In genomic region chr13:64402006-64402405, GRCm38 (mm10) we compare ENCODE assay signal across 9 mouse cellular contexts. TPM values are rescaled to one million over a fixed set of nuclear protein-coding genes. Genes with fewer than 3 reads are reported as not detected.
DNase-seq lines count a peak whose midpoint lies in the region; ATAC-seq and TF ChIP-seq lines count a peak whose summit lies in the region.
"Had no signal": no experiment of that assay in that cellular context is flagged by ENCODE, and none has a peak within 500 bp of the region (broad histone marks: within the 10 kb centered on the region; RNA-seq: fewer than 3 reads in every experiment).

No protein-coding gene starts in this region.

- no peak overlapping the region for H3K9ac ChIP-seq in heart, adult 2 months (ENCODE audit: low read depth, low read length)
- H3K9ac ChIP-seq in heart, embryonic 14.5 days (ENCODE audit: low read length): no peak overlapping the region
- no peak overlapping the region for H3K9ac ChIP-seq in lung, postnatal 0 days (replicated peaks; ENCODE audit: low read depth)
- H3K9ac ChIP-seq in forebrain, embryonic 11.5 days (ENCODE audit: low read length): no peak overlapping the region

- no peak for TF ChIP-seq POLR2A in heart, adult 2 months (IDR thresholded peaks at IDR 0.05; ENCODE audit: insufficient read depth, low read depth, low read length)

- H3K9me3 ChIP-seq in heart, embryonic 10.5 days: no peaks in the 10 kb centered on the region
- no peaks in the 10 kb centered on the region for H3K9me3 ChIP-seq in heart, embryonic 14.5 days (ENCODE audit: control insufficient read depth, low read length)
- no peaks in the 10 kb centered on the region for H3K9me3 ChIP-seq in lung, postnatal 0 days (ENCODE audit: low read length)
- H3K9me3 ChIP-seq in forebrain, embryonic 11.5 days (ENCODE audit: control insufficient read depth, low read length): no peaks in the 10 kb centered on the region

- H3K4me2 ChIP-seq in heart, embryonic 14.5 days (ENCODE audit: low read length): no peak overlapping the region
- H3K4me2 ChIP-seq in lung, postnatal 0 days (replicated peaks; ENCODE audit: low read depth, low read length): no peak overlapping the region
- no peak overlapping the region for H3K4me2 ChIP-seq in forebrain, embryonic 11.5 days (ENCODE audit: low read depth, low read length, severe bottlenecking)

- no peak overlapping the region for H3K4me3 ChIP-seq in heart, adult 2 months
- H3K4me3 ChIP-seq in heart, embryonic 10.5 days: no peak overlapping the region
- H3K4me3 ChIP-seq in heart, embryonic 14.5 days (ENCODE audit: control insufficient read depth in 1 of 2, insufficient read depth in 1 of 2, low read depth in 1 of 2, low read length in 2 of 2): no peak overlapping the region
- H3K4me3 ChIP-seq in lung, postnatal 0 days (ENCODE audit: low read depth, low read length): no peak overlapping the region
- no peak overlapping the region for H3K4me3 ChIP-seq in forebrain, embryonic 11.5 days (ENCODE audit: low read depth, low read length)

- no peaks in the 10 kb centered on the region for H3K79me2 ChIP-seq in heart, adult 2 months (replicated peaks; ENCODE audit: control insufficient read depth, insufficient read depth, low read length)

- WGBS in heart, adult 2 months: 36% methylated on average over 3 of the region's 3 CpGs
- WGBS in heart, embryonic 10.5 days: 64% methylated on average over 3 of the region's 3 CpGs
- WGBS in heart, embryonic 14.5 days: 50% methylated on average over 3 of the region's 3 CpGs
- 59% methylated on average over 3 of the region's 3 CpGs for WGBS in lung, postnatal 0 days
- WGBS in forebrain, embryonic 11.5 days: 65% methylated on average over 3 of the region's 3 CpGs

- ATAC-seq in heart, embryonic 14.5 days (ENCODE audit: insufficient number of reproducible peaks, insufficient read depth, low FRiP score, low read depth): no peak
- ATAC-seq in lung, postnatal 0 days: 0 out of 2 replicates have a peak, but pooled peaks have one; percentile 14
- no peak for ATAC-seq in forebrain, embryonic 11.5 days (replicated peaks; ENCODE audit: low FRiP score)
- ATAC-seq: CD4-positive, CD25-positive, alpha-beta regulatory T cell, adult 4 months had no signal

- no peak for TF ChIP-seq EP300 in heart, adult 2 months (IDR thresholded peaks at IDR 0.05; ENCODE audit: insufficient read depth, low read depth, low read length)
- TF ChIP-seq EP300 in lung, postnatal 0 days (IDR thresholded peaks at IDR 0.05): no peak

- peaks cover 10% of the 10 kb centered on the region for H3K36me3 ChIP-seq in heart, adult 2 months (ENCODE audit: control insufficient read depth, insufficient read depth, low read length)
- no peaks in the 10 kb centered on the region for H3K36me3 ChIP-seq in heart, embryonic 10.5 days
- no peaks in the 10 kb centered on the region for H3K36me3 ChIP-seq in heart, embryonic 14.5 days (ENCODE audit: control insufficient read depth, insufficient read depth, low read length)
- H3K36me3 ChIP-seq in lung, postnatal 0 days (ENCODE audit: insufficient read depth, low read length): no peaks in the 10 kb centered on the region
- no peaks in the 10 kb centered on the region for H3K36me3 ChIP-seq in forebrain, embryonic 11.5 days (ENCODE audit: control insufficient read depth, insufficient read depth, low read length)

- no peaks in the 10 kb centered on the region for H3K27me3 ChIP-seq in heart, adult 2 months (ENCODE audit: control insufficient read depth, insufficient read depth, low read length)
- no peaks in the 10 kb centered on the region for H3K27me3 ChIP-seq in heart, embryonic 10.5 days (ENCODE audit: insufficient read depth, poor library complexity, severe bottlenecking)
- H3K27me3 ChIP-seq in heart, embryonic 14.5 days (ENCODE audit: control insufficient read depth, insufficient read depth, low read length): no peaks in the 10 kb centered on the region
- no peaks in the 10 kb centered on the region for H3K27me3 ChIP-seq in lung, postnatal 0 days (replicated peaks; ENCODE audit: insufficient read depth, low read length)
- no peaks in the 10 kb centered on the region for H3K27me3 ChIP-seq in forebrain, embryonic 11.5 days (ENCODE audit: control insufficient read depth, insufficient read depth, low read length)

- DNase-seq in heart, adult 2 months: peak in 1 of 2 experiments; percentile 24
- DNase-seq in heart, embryonic 10.5 days (ENCODE audit: low spot score): no peak
- DNase-seq in A20 (ENCODE audit: low read depth, low spot score): peak; percentile 11
- peak; percentile 65 for DNase-seq in lung, postnatal 0 days (ENCODE audit: low spot score)
- DNase-seq in forebrain, embryonic 11.5 days (ENCODE audit: low spot score): no peak
- no peak for DNase-seq in embryo, embryonic 9.5 days (ENCODE audit: extremely low spot score)
- no peak for DNase-seq in adrenal gland, postnatal 10 days

- H3K4me1 ChIP-seq in heart, adult 2 months (ENCODE audit: control insufficient read depth, insufficient read depth, low read length): peaks cover 11% of the 10 kb centered on the region
- H3K4me1 ChIP-seq in heart, embryonic 10.5 days: peaks cover 1% of the 10 kb centered on the region; the same call in 1 of the 2 replicates
- peaks cover 7 to 23% of the 10 kb centered on the region in 2 experiments for H3K4me1 ChIP-seq in heart, embryonic 14.5 days (ENCODE audit: control insufficient read depth in 2 of 2, insufficient read depth in 2 of 2, low read length in 2 of 2)
- no peaks in the 10 kb centered on the region for H3K4me1 ChIP-seq in lung, postnatal 0 days (ENCODE audit: insufficient read depth, low read depth, low read length)
- H3K4me1 ChIP-seq in forebrain, embryonic 11.5 days (replicated peaks; ENCODE audit: control insufficient read depth, insufficient read depth, low read length): no peaks in the 10 kb centered on the region

- no peak for TF ChIP-seq CTCF in heart, adult 2 months (IDR thresholded peaks at IDR 0.05)
- TF ChIP-seq CTCF in lung, postnatal 0 days (IDR thresholded peaks at IDR 0.05): no peak

- peak overlapping the region; percentile 78 for H3K27ac ChIP-seq in heart, adult 2 months
- no peak overlapping the region for H3K27ac ChIP-seq in heart, embryonic 10.5 days
- peak overlapping the region; percentile 1 to 67; a peak in 2 of 4 replicates for H3K27ac ChIP-seq in heart, embryonic 14.5 days (replicated peaks in 1 of 2; ENCODE audit: control insufficient read depth in 1 of 2, insufficient read depth in 1 of 2, low read depth in 2 of 2, low read length in 2 of 2)
- H3K27ac ChIP-seq in lung, postnatal 0 days (ENCODE audit: low read length): peak overlapping the region; percentile 20; the same call in 1 of the 2 replicates
- no peak overlapping the region for H3K27ac ChIP-seq in forebrain, embryonic 11.5 days (ENCODE audit: low read depth, low read length)

- intact Hi-C loops in heart, adult 2 months (cut with DNase I): loop anchor here (2.0 kb wide), 1 partner anchor 29 kb away; no protein-coding TSS in a partner anchor

RNA-seq across cellular contexts. Expression of gene Cdk20, which starts 30.1 kb away (rescaled TPM):
- total RNA-seq in heart, adult 2 months (2021): 1 to 10 TPM; 2.5 to 2.9 TPM
- 6.2 and 7.4 TPM in 2 replicates for polyA plus RNA-seq in heart, adult 2 months (2012; rRNA removed)
- 4.1 and 6.2 TPM in 2 replicates for polyA plus RNA-seq in heart, embryonic 10.5 days (2016; fragmentation: Nextera tagmentation; extraction: Ambion mirVana)
- 4.4 and 6.2 TPM in 2 replicates for polyA plus RNA-seq in heart, embryonic 14.5 days (2014; fragmentation: Nextera tagmentation; extraction: Ambion mirVana)
- polyA plus RNA-seq in lung, postnatal 0 days (2015; fragmentation: Nextera tagmentation; extraction: Ambion mirVana): 7.5 TPM in 2 replicates
- 9.4 and 9.5 TPM in 2 replicates for polyA plus RNA-seq in forebrain, embryonic 11.5 days (2014; fragmentation: Nextera tagmentation; extraction: Ambion mirVana)
- total RNA-seq in adrenal gland, postnatal 10 days (2021): 1 to 10 TPM; 3.9 to 5.9 TPM

RNA-seq across cellular contexts. Expression of gene Ctsl, which starts 31.3 kb away (rescaled TPM):
- total RNA-seq in heart, adult 2 months (2021): 100 to 1,000 TPM; 221 to 288 TPM
- 90.0 and 166 TPM in 2 replicates for polyA plus RNA-seq in heart, adult 2 months (2012; rRNA removed)
- polyA plus RNA-seq in heart, embryonic 10.5 days (2016; fragmentation: Nextera tagmentation; extraction: Ambion mirVana): 240 and 241 TPM in 2 replicates
- polyA plus RNA-seq in heart, embryonic 14.5 days (2014; fragmentation: Nextera tagmentation; extraction: Ambion mirVana): 284 and 288 TPM in 2 replicates
- 251 and 269 TPM in 2 replicates for polyA plus RNA-seq in lung, postnatal 0 days (2015; fragmentation: Nextera tagmentation; extraction: Ambion mirVana)
- polyA plus RNA-seq in forebrain, embryonic 11.5 days (2014; fragmentation: Nextera tagmentation; extraction: Ambion mirVana): 119 and 122 TPM in 2 replicates
- 100 to 1,000 TPM; 254 to 384 TPM for total RNA-seq in adrenal gland, postnatal 10 days (2021)

Comparison
In these comparisons a context has a peak if more than half of its experiments do, and no peak if none do; other contexts are left out.
1. H3K27ac ChIP-seq: peak in heart, adult 2 months (single experiment), heart, embryonic 14.5 days (2 of 2) and lung, postnatal 0 days (single experiment); none in heart, embryonic 10.5 days (single experiment) and forebrain, embryonic 11.5 days (single experiment).
2. DNase-seq: peak in A20 (single experiment) and lung, postnatal 0 days (single experiment); none in heart, embryonic 10.5 days (single experiment), forebrain, embryonic 11.5 days (single experiment), embryo, embryonic 9.5 days (single experiment) and adrenal gland, postnatal 10 days (single experiment).